Mouse (Mus musculus) megakaryocyte, embryonic 14.5 days (primary cell): ENCODE data around the gene Nt5c3. TPM values are rescaled to one million over a fixed set of nuclear protein-coding genes. Genes with fewer than 3 reads are reported as not detected.
A peak's percentile ranks its signal among the peaks of the same experiment; 100 is the strongest.

Source experiments
- H3K27me3 ChIP-seq: replicated peaks from 2 replicates; pipeline ENCODE3; 2012; ENCODE audit warnings: inconsistent platforms
- H3K36me3 ChIP-seq: replicated peaks from 2 replicates; pipeline ENCODE3; 2012; ENCODE audit warnings: low read length, inconsistent platforms, mixed read lengths
- H3K4me1 ChIP-seq: 2 replicates; pipeline ENCODE4 v1.6.1; 2012; ENCODE audit warnings: inconsistent platforms
- H3K4me3 ChIP-seq: replicated peaks from 2 replicates; pipeline ENCODE3; 2012; ENCODE audit warnings: moderate library complexity, mild to moderate bottlenecking, inconsistent platforms
- H3K9me3 ChIP-seq: 2 replicates; pipeline ENCODE4 v1.6.1; 2012; ENCODE audit warnings: inconsistent platforms
- FLI1 ChIP-seq: IDR thresholded peaks from 2 replicates; pipeline ENCODE4 v1.6.1; 2012; ENCODE audit warnings: low read length, inconsistent platforms, mixed read lengths
- GATA1 ChIP-seq: IDR thresholded peaks from 3 replicates; pipeline ENCODE4 v1.6.1; 2012; ENCODE audit warnings: mixed read lengths, low read length, inconsistent platforms, borderline replicate concordance
- polyA plus RNA-seq: library from polyadenylated mRNA; stranded (reverse); fragments of >175 nt; gene quantifications from 2 replicates; pipeline ENCODE4 v1.2.3, GENCODE M21; 2012; ENCODE audit warnings: low replicate concordance; ENCODE audit not compliant: insufficient read depth

The Nt5c3 gene
- polyA plus RNA-seq = 96.8 and 108 TPM in 2 replicates

GRCm38 (mm10) chr6:56923726-56924707 is at the start of gene Nt5c3, which contains the start of gene Vmn1r4:
Gene Nt5c3, minus strand, starts transcription at chr6:56923932.
Gene Vmn1r4, plus strand, starts transcription at chr6:56924015.
- peak within 1 kb of the TSS; percentile 97 for H3K4me3 ChIP-seq
- peaks cover 2% of the 10 kb centered on the region; the same call in 1 of the 2 replicates for H3K9me3 ChIP-seq
- peaks cover 25% of the 10 kb centered on the region for H3K4me1 ChIP-seq
- peaks cover 15% of the 10 kb centered on the region for H3K36me3 ChIP-seq
- TF ChIP-seq GATA1 (no peak), FLI1 (peak; percentile 81)
- no peaks in the 10 kb centered on the region for H3K27me3 ChIP-seq

- Histone ChIP-seq H3K27me3 (no peaks in the 10 kb centered on the region), H3K36me3 (no peaks in the 10 kb centered on the region), H3K9me3 (0 out of 2 replicates have a peak, but pooled peaks cover 5% of the 10 kb centered on the region), H3K4me1 (no peaks in the 10 kb centered on the region), H3K4me3 (no peak within 1 kb of the TSS)
- TF ChIP-seq FLI1 (no peak), GATA1 (no peak)
Observed at GRCm38 (mm10) chr6:56969973-56970372, 46.2 kb upstream of the Nt5c3 start, which contains the start of gene Vmn1r5. Gene Vmn1r5, plus strand, starts transcription at chr6:56970273.

GRCm38 (mm10) chr6:56956436-56956835 is 32.7 kb upstream of the Nt5c3 start:
- H3K4me1 ChIP-seq = no peaks in the 10 kb centered on the region
- no peak overlapping the region for H3K4me3 ChIP-seq
- TF ChIP-seq FLI1 = no peak
- TF ChIP-seq GATA1 = no peak
- H3K9me3 ChIP-seq = no peaks in the 10 kb centered on the region
- H3K27me3 ChIP-seq = no peaks in the 10 kb centered on the region
- H3K36me3 ChIP-seq = no peaks in the 10 kb centered on the region

- Histone ChIP-seq H3K4me3 (peak overlapping the region; percentile 15), H3K36me3 (no peaks in the 10 kb centered on the region)
- TF ChIP-seq GATA1 (no peak), FLI1 (no peak)
Observed at GRCm38 (mm10) chr6:56934366-56934765, 10.6 kb upstream of the Nt5c3 start.

DNA sequence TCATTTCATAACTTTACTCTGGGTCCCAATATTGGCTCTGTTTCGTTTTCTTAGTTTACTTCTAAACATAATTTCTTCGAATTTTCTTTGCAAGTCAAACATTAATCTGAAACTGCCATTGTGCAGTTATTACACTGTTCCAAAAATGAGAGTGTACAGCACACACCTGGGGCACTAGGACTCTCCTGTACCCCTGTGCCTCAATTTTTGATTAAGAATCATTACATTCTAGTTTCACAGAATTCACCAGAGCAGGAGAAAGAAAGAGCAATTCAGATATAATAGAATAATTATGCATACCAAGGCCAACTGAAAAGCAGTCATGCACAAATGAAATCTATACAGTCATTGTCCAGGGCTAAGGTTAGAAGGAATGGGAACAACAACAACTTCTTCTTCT is 8.7 kb upstream of the Nt5c3 start:
- TF ChIP-seq GATA1 (no peak), FLI1 (no peak)
- no peaks in the 10 kb centered on the region for H3K36me3 ChIP-seq
- no peaks in the 10 kb centered on the region for H3K9me3 ChIP-seq
- H3K4me3 ChIP-seq = no peak overlapping the region
- peaks cover 2% of the 10 kb centered on the region for H3K27me3 ChIP-seq
- peaks cover 35% of the 10 kb centered on the region for H3K4me1 ChIP-seq

More at GRCm38 (mm10) chr6:56934366-56934765, 10.6 kb upstream of the Nt5c3 start:
- Histone ChIP-seq H3K4me1 (peaks cover 35% of the 10 kb centered on the region), H3K27me3 (peaks cover 2% of the 10 kb centered on the region), H3K9me3 (no peaks in the 10 kb centered on the region)

DNA sequence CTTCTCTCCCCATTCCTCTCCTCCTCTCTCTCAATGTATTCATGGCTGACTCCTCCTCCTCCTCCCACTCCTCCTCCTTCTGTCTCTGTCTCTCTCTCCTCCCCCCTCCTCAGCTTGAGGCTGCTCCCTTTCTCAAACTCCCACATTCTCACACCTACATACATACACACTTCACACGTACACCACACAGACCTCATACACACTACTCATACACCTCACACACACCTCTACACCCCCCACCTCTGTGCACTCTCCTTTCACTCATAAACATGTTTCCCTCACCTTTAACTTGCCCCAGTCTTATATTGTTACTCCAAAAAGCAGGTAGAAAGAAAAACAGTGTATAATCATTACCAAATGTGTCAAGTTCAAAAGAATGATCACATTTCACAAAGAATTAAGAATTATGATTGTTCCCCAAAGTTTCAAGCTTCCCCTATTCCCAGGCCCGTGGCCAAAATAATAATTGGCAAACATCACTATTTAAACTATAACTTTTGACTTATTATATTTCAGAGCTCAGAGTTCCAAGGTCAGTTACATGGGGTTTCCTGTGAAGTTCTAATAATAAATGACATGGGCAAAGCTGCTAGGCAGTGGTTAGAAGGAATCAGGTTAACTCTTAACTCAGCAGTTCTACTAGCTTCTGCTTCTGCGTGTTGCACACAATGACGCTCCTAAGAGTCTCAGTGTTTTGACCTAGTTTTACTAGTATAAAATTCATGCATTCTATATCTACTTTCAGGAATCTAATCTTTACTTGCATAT is 8.1 kb upstream of the Nt5c3 start:
- peaks cover 2% of the 10 kb centered on the region for H3K27me3 ChIP-seq
- TF ChIP-seq FLI1 = no peak
- no peak for TF ChIP-seq GATA1
- H3K36me3 ChIP-seq = no peaks in the 10 kb centered on the region
- no peaks in the 10 kb centered on the region for H3K9me3 ChIP-seq
- H3K4me1 ChIP-seq = peaks cover 35% of the 10 kb centered on the region
- peak overlapping the region; percentile 42 for H3K4me3 ChIP-seq

DNA sequence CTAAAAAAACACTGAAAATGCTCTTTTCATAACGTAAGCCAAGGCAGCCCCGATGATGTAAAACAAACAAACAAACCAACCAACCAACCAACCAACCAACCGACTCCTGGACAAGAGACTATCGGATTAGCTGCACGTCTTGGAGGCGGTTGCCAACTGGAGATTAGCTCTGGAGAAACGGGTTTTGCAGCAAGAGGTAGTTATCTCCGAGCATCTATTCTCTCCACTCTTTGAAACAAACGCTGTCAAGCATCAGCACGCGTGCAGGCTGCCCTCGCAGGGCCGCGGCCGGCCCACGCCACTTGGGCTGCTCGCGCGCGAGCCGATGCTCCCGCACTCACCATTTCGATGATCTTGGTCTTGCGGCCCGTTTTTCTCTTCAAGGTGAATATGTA is 404 bp downstream of the Nt5c3 start:
- TF ChIP-seq GATA1 = no peak
- TF ChIP-seq FLI1 = no peak
- Histone ChIP-seq H3K36me3 (peaks cover 21% of the 10 kb centered on the region), H3K4me3 (peak overlapping the region; percentile 97), H3K9me3 (peaks cover 2% of the 10 kb centered on the region; the same call in 1 of the 2 replicates), H3K27me3 (no peaks in the 10 kb centered on the region), H3K4me1 (peaks cover 32% of the 10 kb centered on the region)

DNA sequence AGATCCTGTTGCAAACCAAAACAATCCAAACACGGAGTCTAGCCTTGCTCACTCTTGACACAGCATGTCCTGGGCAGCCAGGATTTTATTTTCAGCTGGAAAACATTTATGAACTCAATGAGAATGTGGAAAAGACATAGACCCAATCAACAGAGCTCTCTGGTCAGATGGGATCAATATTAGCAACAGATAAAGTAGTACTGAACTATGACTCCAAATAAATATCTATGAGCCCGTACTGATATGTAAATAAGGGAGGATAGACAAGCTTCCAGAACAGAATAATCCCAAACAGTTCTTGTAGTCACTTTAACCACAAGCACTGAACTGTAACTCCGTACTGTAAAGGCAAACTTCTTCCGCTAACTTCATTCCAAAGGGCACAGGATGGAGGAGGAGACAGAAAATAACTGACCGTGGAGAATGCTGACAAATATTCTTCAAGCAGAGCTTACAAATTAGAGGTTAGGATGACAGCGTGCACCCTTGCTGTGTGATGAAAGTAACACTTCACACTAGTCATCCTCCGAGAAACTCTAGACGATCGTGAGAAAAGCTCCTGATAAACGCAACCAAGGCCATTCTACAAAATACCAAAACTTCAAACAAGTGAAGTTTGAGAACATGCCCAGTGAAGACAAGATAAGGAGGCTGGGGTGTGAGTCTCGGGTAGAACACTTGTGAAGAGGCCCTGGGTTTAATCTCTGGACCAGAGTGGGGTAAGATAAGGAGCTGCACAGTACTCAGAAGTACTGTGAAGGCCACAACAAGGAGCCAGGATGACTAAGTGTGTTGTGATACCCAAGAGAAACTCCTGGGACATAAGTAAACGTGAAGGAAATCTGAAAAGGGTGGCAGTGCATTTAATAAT is 3.3 kb downstream of the Nt5c3 start:
- no peaks in the 10 kb centered on the region for H3K27me3 ChIP-seq
- H3K36me3 ChIP-seq = peaks cover 39% of the 10 kb centered on the region
- peaks cover 2% of the 10 kb centered on the region; the same call in 1 of the 2 replicates for H3K9me3 ChIP-seq
- H3K4me1 ChIP-seq = peaks cover 60% of the 10 kb centered on the region
- TF ChIP-seq FLI1 (no peak), GATA1 (no peak; the same call in 2 of the 3 replicates)
- peak overlapping the region; percentile 97 for H3K4me3 ChIP-seq
